Mouse (Mus musculus): ENCODE results near the gene Rrp7a.

DNA sequence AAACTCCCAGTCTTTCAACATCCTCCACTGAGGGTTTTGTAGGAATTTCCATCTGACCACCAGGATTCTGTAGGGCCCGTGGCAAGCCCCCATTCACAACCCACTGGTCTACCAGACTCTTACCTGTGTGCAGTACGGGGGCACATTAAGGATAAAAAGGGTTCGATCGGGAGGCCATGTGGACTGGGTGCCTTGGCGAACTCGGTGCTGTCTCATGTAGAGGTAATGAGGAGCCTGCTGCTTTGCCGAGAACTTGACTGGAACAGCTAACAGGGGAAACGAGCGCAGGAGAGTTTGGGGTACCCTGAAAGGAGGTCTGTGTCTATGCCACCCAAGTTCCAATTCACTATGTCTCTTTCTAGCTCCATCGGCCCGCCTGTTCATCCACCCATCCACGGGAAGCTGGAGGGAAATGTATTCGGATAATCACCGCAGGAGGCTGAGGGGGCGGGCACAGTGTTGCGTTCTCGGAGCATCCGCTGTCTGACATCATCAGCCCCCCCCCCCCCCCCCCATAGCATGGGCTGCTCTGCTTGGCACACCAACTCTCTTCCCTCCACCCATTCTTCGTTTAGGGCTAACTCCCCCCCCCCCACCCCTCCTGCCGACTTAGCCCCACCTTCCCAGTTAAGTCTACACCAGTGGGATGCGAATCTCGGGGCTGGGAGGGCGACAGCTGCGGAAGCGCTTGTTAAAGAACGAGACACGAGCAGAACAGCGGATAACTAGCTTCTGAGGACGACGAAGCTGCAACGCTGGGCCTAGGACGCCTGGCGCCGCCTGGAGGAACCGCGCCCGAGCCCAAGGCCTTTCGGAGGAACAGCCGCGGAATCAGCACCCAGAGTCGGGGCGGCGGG, 664 bp downstream of the Rrp7a start:
- TF ChIP-seq GATA1 (IDR thresholded peaks at IDR 0.05; ENCODE audit: low read length), result no peak
- no peak for TF ChIP-seq TAL1 (IDR thresholded peaks at IDR 0.05; ENCODE audit: low read length)

Measured in erythroblast, embryonic 14.5 days (primary cell).